Mouse (Mus musculus): ENCODE measurements around the gene Zfp120.
"Not testable (repeated sequence)": the region's sequence is repeated elsewhere in the genome, so short reads cannot be mapped to it uniquely, and the experiment has no call there.

The Zfp120 gene

GRCm38 (mm10) chr2:150136435-150136897 lies at the start of gene Zfp120:
TSS of gene Zfp120 (minus strand) at chr2:150136708.
- peak; percentile 80 for DNase-seq

DNA sequence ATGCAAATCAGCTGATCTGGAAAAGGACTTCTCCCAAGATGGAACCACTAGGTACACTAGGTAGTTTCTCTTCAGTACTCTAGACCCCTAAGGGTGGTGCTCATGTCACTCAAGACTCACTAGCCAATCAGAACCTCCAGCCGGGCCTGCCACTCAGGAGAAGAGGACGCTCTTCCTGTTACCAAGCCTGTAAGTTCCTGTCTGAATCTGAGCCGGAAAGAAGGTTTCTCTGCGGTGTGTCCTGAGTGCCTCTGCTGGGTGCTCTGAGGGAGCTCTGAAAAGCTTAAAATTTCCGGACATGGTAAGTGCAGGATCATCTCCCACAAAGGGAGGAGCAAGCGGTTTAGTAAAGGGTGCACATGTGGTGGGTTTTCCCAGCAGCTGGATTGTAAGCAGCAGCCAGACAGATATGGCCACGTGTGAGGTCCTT lies 45.1 kb upstream of the Zfp120 start, which contains the start of gene Gm14139:
Gene Gm14139, plus strand, starts transcription at position 186 of the 430 bp plus-strand sequence.
- DNase-seq = not testable (repeated sequence)

GRCm38 (mm10) chr2:150181046-150181445 lies 44.5 kb upstream of the Zfp120 start:
- DNase-seq = not testable (repeated sequence)

- not testable (repeated sequence) for DNase-seq
Observed at GRCm38 (mm10) chr2:150179579-150179978, 43.1 kb upstream of the Zfp120 start, which contains the start of gene Gm10770. TSS of gene Gm10770 (minus strand) at chr2:150179679.

DNA sequence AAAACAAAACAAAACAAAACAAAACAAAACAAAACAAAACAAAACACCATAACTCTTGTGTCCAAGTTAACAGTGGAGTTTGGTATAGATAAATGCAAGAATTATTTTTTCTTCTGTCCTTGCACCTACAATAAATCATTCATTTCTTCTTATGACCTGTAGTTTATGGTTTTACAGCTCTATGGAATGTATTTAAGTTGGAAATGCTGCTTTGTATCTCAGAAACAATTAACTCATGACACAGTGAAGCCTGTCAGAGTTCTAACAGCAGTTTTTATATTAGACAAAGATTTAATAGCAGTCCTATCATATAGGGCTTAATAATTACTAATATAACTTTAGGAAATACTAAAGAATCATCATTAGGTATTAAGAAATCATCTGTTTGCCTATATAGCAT lies 37.3 kb upstream of the Zfp120 start:
- no peak for DNase-seq

- DNase-seq = no peak
Observed at GRCm38 (mm10) chr2:150166703-150167102, 30.2 kb upstream of the Zfp120 start.

- DNase-seq = no peak
Observed at GRCm38 (mm10) chr2:150132773-150133172, 3.7 kb downstream of the Zfp120 start.

DNA sequence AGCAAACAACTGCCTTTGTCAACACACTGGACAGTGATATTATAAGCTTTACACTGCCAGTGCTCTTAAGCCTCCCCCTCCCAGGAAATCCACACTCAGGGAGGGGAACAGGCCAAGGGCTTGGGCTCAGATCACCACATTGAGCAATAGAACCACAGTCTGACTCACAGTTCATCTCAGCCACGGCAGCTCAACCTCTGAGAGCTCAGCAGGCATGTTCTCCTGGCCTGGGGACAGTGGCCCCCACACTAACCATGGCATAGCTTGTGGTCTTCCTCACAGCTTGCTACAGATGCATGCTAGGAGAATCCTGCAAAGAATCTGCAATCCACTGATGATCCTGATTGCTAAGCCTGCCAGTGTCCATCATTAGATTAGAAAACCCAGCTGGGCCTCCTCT lies 4.5 kb downstream of the Zfp120 start:
- not testable (repeated sequence) for DNase-seq

GRCm38 (mm10) chr2:150111247-150111912 lies 25.1 kb downstream of the Zfp120 start:
- no peak for DNase-seq

DNA sequence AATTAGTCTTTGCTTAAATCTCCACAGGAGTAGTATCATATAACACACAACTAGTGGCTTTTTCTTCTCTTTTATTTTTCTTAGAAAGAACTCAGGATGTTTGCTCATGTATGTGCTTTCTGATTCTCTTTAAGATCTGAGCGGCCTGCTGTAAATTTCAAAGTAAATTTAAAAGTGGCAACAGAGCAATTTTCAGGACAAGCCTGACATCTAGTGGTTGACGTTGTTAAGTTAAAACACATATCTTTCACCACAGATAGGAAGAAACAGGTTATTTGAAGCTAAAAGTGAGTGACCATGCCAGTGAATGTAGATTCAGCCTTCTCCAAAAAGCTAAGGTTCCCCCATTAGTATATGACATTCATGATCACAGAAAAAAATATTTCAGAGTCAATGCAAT lies 36.9 kb downstream of the Zfp120 start:
- DNase-seq = peak; percentile 4

Measured in cerebellum, adult 11 months (tissue).